Mouse (Mus musculus) ES-Bruce4 (cell line): ENCODE measurements around the gene Tcf19.

Experiments used
- CTCF ChIP-seq: IDR thresholded peaks from one replicate; pipeline ENCODE4 v1.8.1; 2011; ENCODE audit warnings: low read depth, low read length
- POLR2A ChIP-seq: IDR thresholded peaks from one replicate; pipeline ENCODE4 v1.8.1; 2011; ENCODE audit warnings: low read length; ENCODE audit not compliant: insufficient read depth

GRCm38 (mm10) chr17:35551881-35552414 is 35.3 kb upstream of the Tcf19 start, which contains the start of gene Cdsn:
- TF ChIP-seq CTCF (no peak), POLR2A (no peak)
